Mouse (Mus musculus) ES-Bruce4 (cell line): ENCODE results near the gene Bach1.

Experiments used
- CTCF ChIP-seq: IDR thresholded peaks from one replicate; pipeline ENCODE4 v1.8.1; 2011; ENCODE audit warnings: low read depth, low read length
- EP300 ChIP-seq: IDR thresholded peaks from 2 replicates; pipeline ENCODE4 v1.6.1; 2011; ENCODE audit warnings: low read depth, low read length; ENCODE audit not compliant: insufficient read depth
- POLR2A ChIP-seq: IDR thresholded peaks from one replicate; pipeline ENCODE4 v1.8.1; 2011; ENCODE audit warnings: low read length; ENCODE audit not compliant: insufficient read depth

GRCm38 (mm10) chr16:87720851-87721409, 22.2 kb downstream of the Bach1 start:
- TF ChIP-seq POLR2A (no peak), EP300 (no peak), CTCF (no peak)
